Mouse (Mus musculus) spleen, adult 2 months (tissue): ENCODE measurements around the gene Tpm1.

Source experiments
- CTCF ChIP-seq: fragments of 200-500 bp; IDR thresholded peaks from 2 replicates; pipeline ENCODE4 v1.5.1; 2011; ENCODE audit warnings: mild to moderate bottlenecking, inconsistent platforms; ENCODE audit not compliant: insufficient read depth, insufficient read length, insufficient replicate concordance; ENCODE audit errors: extremely low read depth
- POLR2A ChIP-seq: fragments of 200-500 bp; IDR thresholded peaks from 2 replicates; pipeline ENCODE4 v1.6.1; 2011; ENCODE audit warnings: low read depth, low read length, inconsistent platforms

DNA sequence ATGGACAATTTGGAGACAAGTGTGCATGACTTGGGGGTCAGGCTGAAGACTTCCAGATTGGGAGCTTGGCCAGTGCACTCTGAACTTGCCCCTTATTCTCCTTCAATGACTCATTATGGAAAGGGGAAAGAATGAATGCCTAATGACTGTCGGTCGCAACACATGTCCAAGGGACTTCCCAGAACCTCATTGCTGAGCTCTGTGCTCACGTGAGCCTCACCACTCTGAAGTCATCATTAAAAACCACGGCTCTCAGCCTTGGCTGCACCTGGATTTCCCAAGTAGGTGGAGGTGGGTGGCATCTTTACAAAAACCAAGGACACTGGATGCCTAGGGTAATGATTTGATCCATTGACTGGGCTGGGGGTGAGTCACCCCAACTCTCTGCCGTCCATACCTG is 59.2 kb downstream of the Tpm1 start:
- TF ChIP-seq POLR2A (no peak), CTCF (no peak)
